Mouse (Mus musculus): ENCODE measurements around the gene Olfr117.
"Not testable (repeated sequence)": the region's sequence is repeated elsewhere in the genome, so short reads cannot be mapped to it uniquely, and the experiment has no call there.

The Olfr117 gene

DNA sequence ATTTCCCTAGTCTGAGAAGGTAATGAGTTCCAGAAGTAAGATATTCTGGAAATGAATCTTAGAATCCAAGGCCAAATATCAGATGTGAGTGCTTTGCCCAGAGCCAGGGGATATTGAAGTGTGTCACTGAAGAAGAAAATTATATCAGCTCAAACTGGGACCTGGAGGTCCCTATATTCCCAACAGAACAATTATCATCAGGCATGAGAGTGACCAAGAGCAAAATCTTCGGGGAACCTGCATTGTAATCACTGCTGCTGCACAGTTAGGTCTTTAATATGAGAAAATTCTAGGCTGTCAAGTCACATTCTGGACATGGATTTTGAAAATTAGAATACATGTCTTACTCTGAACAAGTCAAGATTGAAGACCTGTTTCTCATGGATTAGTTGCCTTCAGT is at the start of gene Olfr117:
Gene Olfr117 (minus strand): TSS at position 101 of the 400 bp plus-strand sequence.
- no peak for DNase-seq

DNA sequence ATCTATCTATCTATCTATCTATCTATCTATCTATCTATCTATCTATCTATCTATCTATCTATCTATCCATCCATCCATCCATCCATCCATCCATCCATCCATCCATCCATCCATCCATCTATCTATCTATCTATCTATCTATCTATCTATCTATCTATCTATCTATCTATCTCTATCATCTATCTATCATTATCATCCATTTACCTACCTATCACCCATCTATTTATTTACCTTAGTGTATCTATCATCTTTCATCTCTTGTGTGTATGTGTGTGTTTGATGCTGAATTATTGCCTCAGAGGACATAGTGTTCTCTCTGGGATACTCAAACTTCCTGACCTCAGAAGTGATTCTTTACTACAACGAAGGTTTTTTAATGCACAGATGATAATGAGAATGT is 32.7 kb upstream of the Olfr117 start, which contains the start of gene Olfr119:
Gene Olfr119 (plus strand): TSS at position 301 of the 400 bp plus-strand sequence.
- not testable (repeated sequence) for DNase-seq

DNA sequence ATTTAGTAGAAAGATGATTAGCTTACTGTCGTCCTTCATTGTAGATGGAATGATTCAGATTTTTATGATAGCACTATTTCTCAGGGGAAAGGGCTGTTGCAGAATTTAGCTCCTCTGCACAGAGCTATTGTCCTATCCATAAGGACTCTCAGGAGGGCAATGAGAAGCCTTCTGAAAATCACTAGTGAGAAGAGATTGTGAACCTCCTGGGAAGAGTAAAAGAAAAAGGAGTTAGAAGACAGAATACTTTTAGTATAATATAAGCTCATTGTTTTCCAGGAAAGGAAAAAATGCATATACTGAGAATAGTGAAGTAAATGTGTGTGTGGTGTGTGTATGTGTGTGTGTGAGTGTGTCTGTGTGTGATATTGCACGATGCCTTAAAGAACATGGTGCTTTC is 3.1 kb upstream of the Olfr117 start, which contains the start of gene Olfr118:
Gene Olfr118 (plus strand): TSS at position 301 of the 400 bp plus-strand sequence.
- no peak for DNase-seq

DNA sequence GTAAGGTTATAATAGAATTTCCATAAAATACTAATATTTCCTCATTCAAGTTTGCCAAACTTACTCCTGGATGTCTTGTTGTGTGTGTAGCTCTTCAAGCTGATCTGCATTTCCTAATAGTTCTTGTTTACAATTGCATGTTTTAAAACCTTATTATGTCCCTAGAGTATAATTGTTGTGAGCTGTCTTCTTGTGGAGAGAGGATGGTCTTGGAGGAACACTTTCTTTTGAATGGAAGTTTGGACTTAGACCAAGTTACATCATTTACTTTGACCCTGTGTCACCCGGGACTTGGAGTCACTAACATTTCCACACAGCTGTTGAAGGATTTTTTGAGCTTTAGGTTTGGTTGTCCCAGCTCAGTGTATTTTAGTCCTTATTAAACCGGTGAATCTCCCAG is 36.6 kb downstream of the Olfr117 start, which contains the start of the genes Olfr115 and Olfr116:
Gene Olfr115 (minus strand): TSS at position 101 of the 400 bp plus-strand sequence.
Gene Olfr116 (minus strand): TSS at position 191 of the 400 bp plus-strand sequence.
- DNase-seq = no peak

All from right cerebral cortex, postnatal 25 days (tissue).